Mouse (Mus musculus): Measurements from ENCODE around the gene Cyp2w1. TPM values are rescaled to one million over a fixed set of nuclear protein-coding genes. Genes with fewer than 3 reads are reported as not detected.
A peak's percentile ranks its signal among the peaks of the same experiment; 100 is the strongest.

Cyp2w1 gene
- polyA plus RNA-seq, 1 experiment from 2014 or later: not detected

GRCm38 (mm10) chr5:139405953-139406352 lies 53.5 kb downstream of the Cyp2w1 start:
- ATAC-seq (replicated peaks; ENCODE audit: low FRiP score, low read depth) (no peak), DNase-seq (ENCODE audit: low spot score) (no peak)
- no peaks in the 10 kb centered on the region for H3K9me3 ChIP-seq (replicated peaks; ENCODE audit: low read length)
- 0 out of 2 replicates have a peak overlapping the region, but pooled peaks have one; percentile 36 for H3K27ac ChIP-seq
- no peaks in the 10 kb centered on the region for H3K27me3 ChIP-seq (ENCODE audit: insufficient read depth, low read length)
- no peak overlapping the region for H3K9ac ChIP-seq (ENCODE audit: low read depth, low read length)
- H3K4me1 ChIP-seq (replicated peaks; ENCODE audit: insufficient read depth, low read length): peaks cover 25% of the 10 kb centered on the region; the same call in 1 of the 2 replicates
- no peak overlapping the region for H3K4me2 ChIP-seq (ENCODE audit: low read length)
- no peaks in the 10 kb centered on the region for H3K36me3 ChIP-seq (ENCODE audit: insufficient read depth, low read length)
- WGBS: 58% methylated on average over 3 of the region's 3 CpGs
- H3K4me3 ChIP-seq (replicated peaks; ENCODE audit: low read depth, low read length): no peak overlapping the region
- TF ChIP-seq CTCF (IDR thresholded peaks at IDR 0.05; ENCODE audit: low read depth): no peak

MicroRNA genes within 50 kb of the gene (microRNA counts, 519-probe panel; counts per million panel counts)
- microRNA mmu-miR-339-3p (330 counts per million, percentile 68 among the panel's probes with 10 or more counts), microRNA mmu-miR-339-5p (330 counts per million, percentile 68 among the panel's probes with 10 or more counts)

Small RNA genes within 50 kb of the gene (microRNA-seq; reads per million reads assigned to microRNA genes)
- 408 reads per million, percentile 70 among the genes with 10 or more reads in this experiment for gene Mir339

Other genes starting within 250 kb of the Cyp2w1 start
- gene Prkar1b, start 202.6 kb upstream of the Cyp2w1 start, polyA plus RNA-seq (2015; fragmentation: Nextera tagmentation; extraction: Ambion mirVana): 19.3 and 21.8 TPM in 2 replicates
- 4.7 and 5.3 TPM in 2 replicates for gene Dnaaf5, start 202.4 kb upstream of the Cyp2w1 start, polyA plus RNA-seq (2015; fragmentation: Nextera tagmentation; extraction: Ambion mirVana)
- 35.0 and 38.6 TPM in 2 replicates for gene Sun1, start 152.0 kb upstream of the Cyp2w1 start, polyA plus RNA-seq (2015; fragmentation: Nextera tagmentation; extraction: Ambion mirVana)
- 149 and 152 TPM in 2 replicates for gene Get4, start 100.3 kb upstream of the Cyp2w1 start, polyA plus RNA-seq (2015; fragmentation: Nextera tagmentation; extraction: Ambion mirVana)
- gene Adap1, start 27.0 kb upstream of the Cyp2w1 start, polyA plus RNA-seq (2015; fragmentation: Nextera tagmentation; extraction: Ambion mirVana): 6.5 and 6.9 TPM in 2 replicates
- gene Cox19, start 1.2 kb upstream of the Cyp2w1 start, polyA plus RNA-seq (2015; fragmentation: Nextera tagmentation; extraction: Ambion mirVana): 116 TPM in 2 replicates
- 7.6 and 7.8 TPM in 2 replicates for gene Gpr146, start 25.1 kb downstream of the Cyp2w1 start, polyA plus RNA-seq (2015; fragmentation: Nextera tagmentation; extraction: Ambion mirVana)
- 1.2 and 1.5 TPM in 2 replicates for gene C130050O18Rik, start 52.7 kb downstream of the Cyp2w1 start, polyA plus RNA-seq (2015; fragmentation: Nextera tagmentation; extraction: Ambion mirVana)
- gene Gper1, start 70.5 kb downstream of the Cyp2w1 start, polyA plus RNA-seq (2015; fragmentation: Nextera tagmentation; extraction: Ambion mirVana): 11.3 and 11.9 TPM in 2 replicates
- gene 3110082I17Rik, start 107.9 kb downstream of the Cyp2w1 start, polyA plus RNA-seq (2015; fragmentation: Nextera tagmentation; extraction: Ambion mirVana): 25.6 and 26.6 TPM in 2 replicates
- gene Zfand2a, start 131.9 kb downstream of the Cyp2w1 start, polyA plus RNA-seq (2015; fragmentation: Nextera tagmentation; extraction: Ambion mirVana): 6.8 and 7.6 TPM in 2 replicates
- gene Uncx, start 190.9 kb downstream of the Cyp2w1 start, polyA plus RNA-seq (2015; fragmentation: Nextera tagmentation; extraction: Ambion mirVana): 44.8 and 50.9 TPM in 2 replicates

All from kidney, postnatal 0 days (tissue).